Mouse (Mus musculus): Measurements from ENCODE around the gene Ccdc58. TPM values are rescaled to one million over a fixed set of nuclear protein-coding genes. Genes with fewer than 3 reads are reported as not detected.

Gene Ccdc58
- polyA plus RNA-seq, 1 experiment from 2014 or later, result 27.7 TPM

GRCm38 (mm10) chr16:36069819-36070575 is 1.5 kb upstream of the Ccdc58 start:
- H3K9ac ChIP-seq (replicated peaks; ENCODE audit: low read length), result peak overlapping the region; percentile 84; the same call in 1 of the 2 replicates
- peaks cover 21% of the 10 kb centered on the region for H3K4me1 ChIP-seq (ENCODE audit: control insufficient read depth, insufficient read depth, low read length)
- H3K9me3 ChIP-seq (ENCODE audit: control insufficient read depth, low read length), result no peaks in the 10 kb centered on the region
- peak; percentile 34 for DNase-seq
- peak overlapping the region; percentile 76 for H3K4me3 ChIP-seq (replicated peaks; ENCODE audit: low read depth, low read length)
- no peaks in the 10 kb centered on the region for H3K36me3 ChIP-seq (ENCODE audit: control insufficient read depth, insufficient read depth, low read length)
- 39% methylated on average over 9 of the region's 9 CpGs for WGBS
- H3K27ac ChIP-seq (replicated peaks; ENCODE audit: low read depth, low read length), result no peak overlapping the region
- H3K27me3 ChIP-seq (ENCODE audit: control insufficient read depth, insufficient read depth, low read length), result no peaks in the 10 kb centered on the region
- no peak for ATAC-seq (ENCODE audit: low FRiP score, low TSS enrichment)
- H3K4me2 ChIP-seq (ENCODE audit: low read length), result peak overlapping the region; percentile 83

GRCm38 (mm10) chr16:36071071-36071449 is 425 bp upstream of the Ccdc58 start:
- Histone ChIP-seq H3K27ac (replicated peaks; ENCODE audit: low read depth, low read length) (peak overlapping the region; percentile 99), H3K4me2 (ENCODE audit: low read length) (peak overlapping the region; percentile 83), H3K4me3 (replicated peaks; ENCODE audit: low read depth, low read length) (peak overlapping the region; percentile 76), H3K9me3 (ENCODE audit: control insufficient read depth, low read length) (no peaks in the 10 kb centered on the region), H3K9ac (replicated peaks; ENCODE audit: low read length) (peak overlapping the region; percentile 84), H3K27me3 (ENCODE audit: control insufficient read depth, insufficient read depth, low read length) (no peaks in the 10 kb centered on the region), H3K4me1 (ENCODE audit: control insufficient read depth, insufficient read depth, low read length) (peaks cover 21% of the 10 kb centered on the region), H3K36me3 (ENCODE audit: control insufficient read depth, insufficient read depth, low read length) (no peaks in the 10 kb centered on the region)
- no peak for DNase-seq
- ATAC-seq (ENCODE audit: low FRiP score, low TSS enrichment), result no peak
- WGBS, result under 1% methylated on average over 16 of the region's 16 CpGs

- H3K9ac ChIP-seq (replicated peaks; ENCODE audit: low read length), result peak overlapping the region; percentile 84
- peak overlapping the region; percentile 99 for H3K27ac ChIP-seq (replicated peaks; ENCODE audit: low read depth, low read length)
- DNase-seq (no peak), ATAC-seq (ENCODE audit: low FRiP score, low TSS enrichment) (no peak)
- H3K4me1 ChIP-seq (ENCODE audit: control insufficient read depth, insufficient read depth, low read length), result peaks cover 21% of the 10 kb centered on the region
- WGBS, result 31% methylated on average over 8 of the region's 8 CpGs
- H3K4me2 ChIP-seq (ENCODE audit: low read length), result peak overlapping the region; percentile 83
- H3K9me3 ChIP-seq (ENCODE audit: control insufficient read depth, low read length), result no peaks in the 10 kb centered on the region
- H3K36me3 ChIP-seq (ENCODE audit: control insufficient read depth, insufficient read depth, low read length), result no peaks in the 10 kb centered on the region
- H3K27me3 ChIP-seq (ENCODE audit: control insufficient read depth, insufficient read depth, low read length), result no peaks in the 10 kb centered on the region
- H3K4me3 ChIP-seq (replicated peaks; ENCODE audit: low read depth, low read length), result peak overlapping the region; percentile 76
Observed at GRCm38 (mm10) chr16:36072410-36073011, 1.0 kb downstream of the Ccdc58 start.

- H3K4me2 ChIP-seq (ENCODE audit: low read length), result no peak overlapping the region
- no peaks in the 10 kb centered on the region for H3K27me3 ChIP-seq (ENCODE audit: control insufficient read depth, insufficient read depth, low read length)
- peaks cover 14% of the 10 kb centered on the region for H3K4me1 ChIP-seq (ENCODE audit: control insufficient read depth, insufficient read depth, low read length)
- H3K9me3 ChIP-seq (ENCODE audit: control insufficient read depth, low read length), result no peaks in the 10 kb centered on the region
- DNase-seq (no peak), ATAC-seq (ENCODE audit: low FRiP score, low TSS enrichment) (no peak)
- no peak overlapping the region for H3K9ac ChIP-seq (replicated peaks; ENCODE audit: low read length)
- no peaks in the 10 kb centered on the region for H3K36me3 ChIP-seq (ENCODE audit: control insufficient read depth, insufficient read depth, low read length)
- H3K27ac ChIP-seq (replicated peaks; ENCODE audit: low read depth, low read length), result no peak overlapping the region
- no peak overlapping the region for H3K4me3 ChIP-seq (replicated peaks; ENCODE audit: low read depth, low read length)
- WGBS, result 95% methylated on average over 3 of the region's 3 CpGs
Observed at GRCm38 (mm10) chr16:36074772-36075171, 3.3 kb downstream of the Ccdc58 start.

- Histone ChIP-seq H3K9me3 (ENCODE audit: control insufficient read depth, low read length) (no peaks in the 10 kb centered on the region), H3K36me3 (ENCODE audit: control insufficient read depth, insufficient read depth, low read length) (peaks cover 7% of the 10 kb centered on the region; the same call in 1 of the 2 replicates), H3K27ac (replicated peaks; ENCODE audit: low read depth, low read length) (no peak overlapping the region), H3K4me3 (replicated peaks; ENCODE audit: low read depth, low read length) (no peak overlapping the region), H3K4me1 (ENCODE audit: control insufficient read depth, insufficient read depth, low read length) (no peaks in the 10 kb centered on the region), H3K4me2 (ENCODE audit: low read length) (no peak overlapping the region), H3K9ac (replicated peaks; ENCODE audit: low read length) (no peak overlapping the region), H3K27me3 (ENCODE audit: control insufficient read depth, insufficient read depth, low read length) (no peaks in the 10 kb centered on the region)
- no peak for DNase-seq
- no peak for ATAC-seq (ENCODE audit: low FRiP score, low TSS enrichment)
- 98% methylated on average over 3 of the region's 3 CpGs for WGBS
Observed at GRCm38 (mm10) chr16:36079916-36080315, 8.4 kb downstream of the Ccdc58 start.

- WGBS, result 96% methylated on average over 4 of the region's 4 CpGs
- no peak overlapping the region for H3K4me3 ChIP-seq (replicated peaks; ENCODE audit: low read depth, low read length)
- peaks cover 47% of the 10 kb centered on the region for H3K36me3 ChIP-seq (ENCODE audit: control insufficient read depth, insufficient read depth, low read length)
- H3K9ac ChIP-seq (replicated peaks; ENCODE audit: low read length), result no peak overlapping the region
- ATAC-seq (ENCODE audit: low FRiP score, low TSS enrichment) (no peak), DNase-seq (no peak)
- H3K27ac ChIP-seq (replicated peaks; ENCODE audit: low read depth, low read length), result no peak overlapping the region
- no peak overlapping the region for H3K4me2 ChIP-seq (ENCODE audit: low read length)
- no peaks in the 10 kb centered on the region for H3K27me3 ChIP-seq (ENCODE audit: control insufficient read depth, insufficient read depth, low read length)
- H3K4me1 ChIP-seq (ENCODE audit: control insufficient read depth, insufficient read depth, low read length), result no peaks in the 10 kb centered on the region
- no peaks in the 10 kb centered on the region for H3K9me3 ChIP-seq (ENCODE audit: control insufficient read depth, low read length)
Observed at GRCm38 (mm10) chr16:36087846-36088245, 16.4 kb downstream of the Ccdc58 start.

GRCm38 (mm10) chr16:36089065-36089464 is 17.6 kb downstream of the Ccdc58 start:
- no peak for ATAC-seq (ENCODE audit: low FRiP score, low TSS enrichment)
- Histone ChIP-seq H3K9me3 (ENCODE audit: control insufficient read depth, low read length) (no peaks in the 10 kb centered on the region), H3K36me3 (ENCODE audit: control insufficient read depth, insufficient read depth, low read length) (peaks cover 44% of the 10 kb centered on the region), H3K4me2 (ENCODE audit: low read length) (no peak overlapping the region), H3K4me3 (replicated peaks; ENCODE audit: low read depth, low read length) (no peak overlapping the region), H3K27ac (replicated peaks; ENCODE audit: low read depth, low read length) (no peak overlapping the region), H3K4me1 (ENCODE audit: control insufficient read depth, insufficient read depth, low read length) (no peaks in the 10 kb centered on the region), H3K27me3 (ENCODE audit: control insufficient read depth, insufficient read depth, low read length) (no peaks in the 10 kb centered on the region), H3K9ac (replicated peaks; ENCODE audit: low read length) (no peak overlapping the region)
- 92% methylated on average over 7 of the region's 7 CpGs for WGBS
- DNase-seq, result no peak

GRCm38 (mm10) chr16:36089850-36090616 is 18.5 kb downstream of the Ccdc58 start:
- WGBS, result 83% methylated on average over 8 of the region's 8 CpGs
- Histone ChIP-seq H3K4me1 (ENCODE audit: control insufficient read depth, insufficient read depth, low read length) (no peaks in the 10 kb centered on the region), H3K27ac (replicated peaks; ENCODE audit: low read depth, low read length) (no peak overlapping the region), H3K4me3 (replicated peaks; ENCODE audit: low read depth, low read length) (no peak overlapping the region), H3K4me2 (ENCODE audit: low read length) (no peak overlapping the region), H3K27me3 (ENCODE audit: control insufficient read depth, insufficient read depth, low read length) (no peaks in the 10 kb centered on the region), H3K36me3 (ENCODE audit: control insufficient read depth, insufficient read depth, low read length) (peaks cover 41% of the 10 kb centered on the region), H3K9ac (replicated peaks; ENCODE audit: low read length) (no peak overlapping the region), H3K9me3 (ENCODE audit: control insufficient read depth, low read length) (no peaks in the 10 kb centered on the region)
- peak; percentile 19 for DNase-seq
- ATAC-seq (ENCODE audit: low FRiP score, low TSS enrichment), result no peak

Measured in midbrain, embryonic 14.5 days (tissue).